Mouse (Mus musculus): ENCODE measurements around the gene Ephx3. TPM values are rescaled to one million over a fixed set of nuclear protein-coding genes. Genes with fewer than 3 reads are reported as not detected.

Gene Ephx3
- polyA plus RNA-seq, 1 experiment, result 16.6 TPM

DNA sequence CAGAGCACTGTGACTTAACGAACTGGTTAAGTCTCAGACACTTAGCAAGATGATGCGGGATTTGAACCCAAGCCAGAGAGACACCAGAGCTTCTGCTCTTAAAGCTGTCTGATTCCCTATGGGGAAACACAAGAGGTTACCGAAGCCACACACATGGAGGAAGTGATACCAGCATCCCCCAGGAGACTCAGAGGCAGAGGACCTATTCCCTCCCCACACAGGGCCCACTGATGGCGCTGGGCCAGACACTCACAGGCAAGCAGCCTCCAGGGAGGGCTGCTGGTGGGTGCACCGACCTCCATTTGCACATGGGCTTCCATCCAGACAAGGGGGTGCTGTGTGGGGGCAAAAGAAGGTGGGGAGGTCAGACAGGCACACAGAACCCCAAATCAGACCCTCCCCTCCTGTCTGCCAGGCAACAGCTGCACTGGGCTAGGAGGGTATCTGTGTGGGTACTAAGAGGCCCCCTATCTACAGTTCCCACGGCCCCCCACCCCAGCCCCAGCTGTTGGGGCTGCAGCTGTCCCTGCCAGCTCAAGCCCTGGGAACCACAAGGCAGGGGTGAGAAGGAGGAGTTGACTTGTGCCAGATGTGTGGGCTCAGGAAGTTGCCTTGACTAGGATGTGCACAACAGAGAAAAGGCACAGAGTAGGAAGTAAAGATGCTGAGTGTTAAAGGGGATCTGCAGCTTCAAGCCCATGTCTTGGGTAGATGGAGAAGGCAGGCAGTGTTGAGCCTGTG, 25.3 kb downstream of the Ephx3 start:
- Histone ChIP-seq H3K4me1 (ENCODE audit: control insufficient read depth, insufficient read depth, low read length) (no peaks in the 10 kb centered on the region), H3K4me3 (replicated peaks; ENCODE audit: extremely low read depth, low read depth, low read length) (no peak overlapping the region)
- peak; percentile 10; the same call in 1 of the 2 replicates for TF ChIP-seq POLR2A (IDR thresholded peaks at IDR 0.05; ENCODE audit: borderline replicate concordance, extremely low read depth, low read depth, low read length)
- TF ChIP-seq CTCF (IDR thresholded peaks at IDR 0.05; ENCODE audit: insufficient read depth, low read length), result no peak
- WGBS, result 43% methylated on average over 6 of the region's 6 CpGs
- no peak for DNase-seq

- TF ChIP-seq CTCF (IDR thresholded peaks at IDR 0.05; ENCODE audit: insufficient read depth, low read length), result peak; percentile 55
- TF ChIP-seq POLR2A (IDR thresholded peaks at IDR 0.05; ENCODE audit: borderline replicate concordance, extremely low read depth, low read depth, low read length), result no peak
- peak overlapping the region; percentile 43 for H3K4me3 ChIP-seq (replicated peaks; ENCODE audit: extremely low read depth, low read depth, low read length)
- H3K4me1 ChIP-seq (ENCODE audit: control insufficient read depth, insufficient read depth, low read length), result no peaks in the 10 kb centered on the region
- peak; percentile 74 for DNase-seq
- 4% methylated on average over 58 of the region's 58 CpGs for WGBS
Measured at GRCm38 (mm10) chr17:32162112-32162850, 27.1 kb downstream of the Ephx3 start.

- WGBS, result 61% methylated on average over 4 of the region's 4 CpGs
- H3K4me3 ChIP-seq (replicated peaks; ENCODE audit: extremely low read depth, low read depth, low read length), result no peak overlapping the region
- no peak for TF ChIP-seq POLR2A (IDR thresholded peaks at IDR 0.05; ENCODE audit: borderline replicate concordance, extremely low read depth, low read depth, low read length)
- DNase-seq, result no peak
- H3K4me1 ChIP-seq (ENCODE audit: control insufficient read depth, insufficient read depth, low read length), result no peaks in the 10 kb centered on the region
Measured at GRCm38 (mm10) chr17:32160882-32161281, 28.5 kb downstream of the Ephx3 start.

- TF ChIP-seq POLR2A (IDR thresholded peaks at IDR 0.05; ENCODE audit: borderline replicate concordance, extremely low read depth, low read depth, low read length) (no peak), CTCF (IDR thresholded peaks at IDR 0.05; ENCODE audit: insufficient read depth, low read length) (no peak)
- Histone ChIP-seq H3K4me1 (ENCODE audit: control insufficient read depth, insufficient read depth, low read length) (no peaks in the 10 kb centered on the region), H3K4me3 (replicated peaks; ENCODE audit: extremely low read depth, low read depth, low read length) (no peak overlapping the region)
- DNase-seq, result no peak
- WGBS, result 74% methylated on average over 13 of the region's 13 CpGs
Measured at GRCm38 (mm10) chr17:32158841-32159240, 30.5 kb downstream of the Ephx3 start.

DNA sequence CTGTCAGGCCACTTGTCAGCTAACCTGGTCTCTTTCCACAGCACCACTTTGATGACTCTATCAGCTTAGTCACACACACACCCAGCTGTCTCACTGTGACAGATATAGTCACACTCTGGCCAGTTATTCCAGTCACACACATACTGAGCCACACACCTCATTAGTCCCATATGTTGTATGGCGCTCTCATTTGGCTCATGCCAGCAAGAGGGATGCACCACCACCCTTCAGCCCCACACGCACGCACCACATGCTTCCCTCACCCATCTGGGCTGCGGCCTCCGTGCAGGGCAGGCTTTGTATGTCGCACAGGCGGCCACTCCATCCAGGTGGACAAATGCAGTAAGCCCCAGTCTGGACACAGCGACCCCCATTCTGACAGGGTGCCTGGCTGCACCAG, 42.6 kb downstream of the Ephx3 start:
- Histone ChIP-seq H3K4me3 (replicated peaks; ENCODE audit: extremely low read depth, low read depth, low read length) (no peak overlapping the region), H3K4me1 (ENCODE audit: control insufficient read depth, insufficient read depth, low read length) (no peaks in the 10 kb centered on the region)
- no peak for DNase-seq
- no peak for TF ChIP-seq CTCF (IDR thresholded peaks at IDR 0.05; ENCODE audit: insufficient read depth, low read length)
- no peak for TF ChIP-seq POLR2A (IDR thresholded peaks at IDR 0.05; ENCODE audit: borderline replicate concordance, extremely low read depth, low read depth, low read length)
- WGBS, result 88% methylated on average over 8 of the region's 8 CpGs

GRCm38 (mm10) chr17:32142907-32143854, 46.2 kb downstream of the Ephx3 start:
- WGBS, result 28% methylated on average over 39 of the region's 39 CpGs
- TF ChIP-seq POLR2A (IDR thresholded peaks at IDR 0.05; ENCODE audit: borderline replicate concordance, extremely low read depth, low read depth, low read length), result no peak
- TF ChIP-seq CTCF (IDR thresholded peaks at IDR 0.05; ENCODE audit: insufficient read depth, low read length), result peak; percentile 59
- DNase-seq, result peak; percentile 84
- Histone ChIP-seq H3K4me1 (ENCODE audit: control insufficient read depth, insufficient read depth, low read length) (no peaks in the 10 kb centered on the region), H3K4me3 (replicated peaks; ENCODE audit: extremely low read depth, low read depth, low read length) (no peak overlapping the region)

DNA sequence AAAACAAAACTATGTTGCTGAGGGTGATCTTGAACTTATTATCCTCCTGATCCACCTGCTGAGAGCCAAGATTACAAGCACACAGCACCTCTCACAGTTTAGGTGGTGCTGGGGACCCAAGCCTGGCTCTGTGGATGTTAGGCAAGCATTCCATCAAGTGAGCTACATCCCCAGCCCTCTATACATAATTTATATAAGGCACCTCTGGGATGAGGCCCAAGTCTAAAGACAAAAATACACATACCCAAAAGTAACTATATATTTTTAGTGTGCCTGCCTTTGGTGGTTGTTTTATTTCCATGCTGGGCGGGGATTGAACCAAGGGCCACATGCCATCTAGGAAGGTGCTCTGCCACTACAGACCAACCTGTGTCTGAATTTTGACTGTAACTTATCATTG, 47.1 kb downstream of the Ephx3 start:
- no peak for TF ChIP-seq CTCF (IDR thresholded peaks at IDR 0.05; ENCODE audit: insufficient read depth, low read length)
- DNase-seq, result no peak
- no peak overlapping the region for H3K4me3 ChIP-seq (replicated peaks; ENCODE audit: extremely low read depth, low read depth, low read length)
- no peaks in the 10 kb centered on the region for H3K4me1 ChIP-seq (ENCODE audit: control insufficient read depth, insufficient read depth, low read length)
- 97% methylated on average over 1 of the region's 1 CpGs for WGBS

Other genes starting within 250 kb of the Ephx3 start
- gene Rrp1b, start 153.4 kb downstream of the Ephx3 start, polyA plus RNA-seq (2012; rRNA removed), result 10.0 and 12.6 TPM in 2 replicates
- 0.38 and 0.42 TPM in 2 replicates for gene Hsf2bp, start 153.2 kb downstream of the Ephx3 start, polyA plus RNA-seq (2012; rRNA removed)
- 98.6 and 107 TPM in 2 replicates for gene Notch3, start 22.7 kb downstream of the Ephx3 start, polyA plus RNA-seq (2012; rRNA removed)
- gene Brd4, start 95.2 kb upstream of the Ephx3 start, polyA plus RNA-seq (2012; rRNA removed), result 32.8 and 35.2 TPM in 2 replicates
- gene Akap8, start 131.7 kb upstream of the Ephx3 start, polyA plus RNA-seq (2012; rRNA removed), result 63.3 and 77.5 TPM in 2 replicates
- 137 and 149 TPM in 2 replicates for gene Akap8l, start 161.1 kb upstream of the Ephx3 start, polyA plus RNA-seq (2012; rRNA removed)
- gene Wiz, start 199.9 kb upstream of the Ephx3 start, polyA plus RNA-seq (2012; rRNA removed), result 40.0 and 42.0 TPM in 2 replicates
- 13.3 and 17.4 TPM in 2 replicates for gene Rasal3, start 214.0 kb upstream of the Ephx3 start, polyA plus RNA-seq (2012; rRNA removed)
- 3.6 and 3.9 TPM in 2 replicates for gene Pglyrp2, start 234.6 kb upstream of the Ephx3 start, polyA plus RNA-seq (2012; rRNA removed)

All from lung, adult 2 months (tissue).